Mouse (Mus musculus) embryo, embryonic 10.5 days (tissue): ENCODE measurements around the gene Cnnm4.
A peak's percentile ranks its signal among the peaks of the same experiment; 100 is the strongest.

Experiments
- DNase-seq: peaks from one replicate; pipeline ENCODE4 v3.0.0-alpha.2; 2015; ENCODE audit warnings: low spot score

Cnnm4 gene

GRCm38 (mm10) chr1:36471181-36472105 lies at the start of gene Cnnm4:
Gene Cnnm4, plus strand, starts transcription at chr1:36471620.
- peak; percentile 88 for DNase-seq

- no peak for DNase-seq
These were observed 41.9 kb upstream of the Cnnm4 start for GRCm38 (mm10) chr1:36429511-36429910.

- DNase-seq, result no peak
These were observed 38.4 kb upstream of the Cnnm4 start for GRCm38 (mm10) chr1:36432999-36433398.

- no peak for DNase-seq
These were observed 37.8 kb upstream of the Cnnm4 start for GRCm38 (mm10) chr1:36433616-36434015.

GRCm38 (mm10) chr1:36435071-36435470 lies 36.3 kb upstream of the Cnnm4 start:
- DNase-seq, result peak; percentile 1

GRCm38 (mm10) chr1:36436515-36436914 lies 34.9 kb upstream of the Cnnm4 start:
- no peak for DNase-seq

- DNase-seq, result no peak
These were observed 34.2 kb upstream of the Cnnm4 start for GRCm38 (mm10) chr1:36437223-36437622.

- no peak for DNase-seq
These were observed 30.3 kb upstream of the Cnnm4 start for GRCm38 (mm10) chr1:36441101-36441500.

GRCm38 (mm10) chr1:36444471-36445464 lies 26.7 kb upstream of the Cnnm4 start, which contains the start of gene Lman2l:
Gene Lman2l, minus strand, starts transcription at chr1:36445271.
- DNase-seq, result peak; percentile 99

GRCm38 (mm10) chr1:36445508-36445907 lies 25.9 kb upstream of the Cnnm4 start:
- no peak for DNase-seq

- no peak for DNase-seq
These were observed 25.2 kb upstream of the Cnnm4 start for GRCm38 (mm10) chr1:36446106-36446824.

- no peak for DNase-seq
These were observed 24.6 kb upstream of the Cnnm4 start for GRCm38 (mm10) chr1:36446841-36447240.

- DNase-seq, result no peak
These were observed 17.2 kb upstream of the Cnnm4 start for GRCm38 (mm10) chr1:36454055-36454815.

GRCm38 (mm10) chr1:36457388-36458014 lies 13.9 kb upstream of the Cnnm4 start:
- no peak for DNase-seq

- no peak for DNase-seq
These were observed 13.3 kb upstream of the Cnnm4 start for GRCm38 (mm10) chr1:36458169-36458568.

- DNase-seq, result no peak
These were observed 9.6 kb upstream of the Cnnm4 start for GRCm38 (mm10) chr1:36461829-36462228.

- no peak for DNase-seq
These were observed 5.7 kb upstream of the Cnnm4 start for GRCm38 (mm10) chr1:36465641-36466160.

GRCm38 (mm10) chr1:36467446-36467845 lies 4.0 kb upstream of the Cnnm4 start:
- no peak for DNase-seq

- DNase-seq, result no peak
These were observed 1.5 kb upstream of the Cnnm4 start for GRCm38 (mm10) chr1:36469811-36470444.

GRCm38 (mm10) chr1:36472106-36472440 lies 653 bp downstream of the Cnnm4 start:
- DNase-seq, result no peak
